Mouse (Mus musculus) MEL (cell line): Measurements from ENCODE around the gene Fzd5. TPM values are rescaled to one million over a fixed set of nuclear protein-coding genes. Genes with fewer than 3 reads are reported as not detected.

Experiments used
- DNase-seq: peaks from one replicate; pipeline ENCODE4 v3.0.0; 2011; ENCODE audit warnings: low read depth, low spot score
- H3K27ac ChIP-seq: 2 replicates; pipeline ENCODE4 v1.5.1; 2012; ENCODE audit warnings: low read depth, mild to moderate bottlenecking, control low read depth, low read length, moderate library complexity; ENCODE audit not compliant: control insufficient read depth
- H3K27me3 ChIP-seq, 2 experiments: fragments of 150-350 bp in 1 of 2; sonication (generic) in 1 of 2; 2 replicates each; pipeline ENCODE4 v1.6.1; 2012; ENCODE audit warnings: low read length in 2 of 2, mild to moderate bottlenecking in 2 of 2, improper control_type of control experiment in 1 of 2, moderate library complexity in 1 of 2; ENCODE audit not compliant: insufficient read depth in 2 of 2, control insufficient read depth in 1 of 2
- H3K36me3 ChIP-seq, 2 experiments: 2 replicates each; pipeline ENCODE4 v1.6.1; 2012 to 2014; ENCODE audit warnings: low read length in 2 of 2, improper control_type of control experiment in 1 of 2, inconsistent platforms in 1 of 2, mild to moderate bottlenecking in 1 of 2; ENCODE audit not compliant: insufficient read depth in 2 of 2, control insufficient read depth in 1 of 2
- H3K4me1 ChIP-seq, 2 experiments: fragments of 150-350 bp in 1 of 2; sonication (generic) in 1 of 2; 2 replicates each; pipeline ENCODE4 v1.6.1; 2012; ENCODE audit warnings: low read length in 2 of 2, improper control_type of control experiment in 1 of 2, mild to moderate bottlenecking in 1 of 2; ENCODE audit not compliant: insufficient read depth in 2 of 2, control insufficient read depth in 1 of 2
- H3K4me3 ChIP-seq, 2 experiments: fragments of 150-350 bp in 1 of 2; sonication (generic) in 1 of 2; 2 replicates each; pipeline ENCODE4 v1.5.1; 2012; ENCODE audit warnings: low read depth in 2 of 2, low read length in 2 of 2, mild to moderate bottlenecking in 2 of 2, moderate library complexity in 2 of 2, control low read depth in 1 of 2, improper control_type of control experiment in 1 of 2; ENCODE audit not compliant: control insufficient read depth in 1 of 2, insufficient read depth in 1 of 2
- H3K79me2 ChIP-seq: 2 replicates; pipeline ENCODE4 v1.6.1; 2012; ENCODE audit warnings: mild to moderate bottlenecking, low read length, moderate library complexity; ENCODE audit not compliant: control insufficient read depth, poor library complexity, insufficient read depth
- H3K9ac ChIP-seq: 2 replicates; pipeline ENCODE4 v1.6.1; 2012; ENCODE audit warnings: low read depth, mild to moderate bottlenecking, control low read depth, low read length, moderate library complexity; ENCODE audit not compliant: control insufficient read depth, poor library complexity, severe bottlenecking
- H3K9me3 ChIP-seq: fragments of 150-350 bp; sonication (generic); replicated peaks from 2 replicates; pipeline ENCODE4 v1.6.1; 2012; ENCODE audit warnings: mild to moderate bottlenecking, low read length, improper control_type of control experiment, moderate library complexity; ENCODE audit not compliant: insufficient read depth
- BHLHE40 ChIP-seq: IDR thresholded peaks from 2 replicates; pipeline ENCODE4 v1.6.1; 2012; ENCODE audit warnings: low read depth, mild to moderate bottlenecking, inconsistent platforms, low read length, improper control_type of control experiment, borderline replicate concordance
- CHD1 ChIP-seq: IDR thresholded peaks from 2 replicates; pipeline ENCODE4 v1.6.1; 2012; ENCODE audit warnings: low read depth, mild to moderate bottlenecking, inconsistent platforms, low read length, improper control_type of control experiment
- CTCF ChIP-seq, 3 experiments: IDR thresholded peaks in 2 of 3; conservative IDR thresholded peaks in 1 of 3; 2 replicates each; pipeline ENCODE4 v1.5.1; 2011 to 2012; ENCODE audit warnings: low read length in 3 of 3, low read depth in 2 of 3, mild to moderate bottlenecking in 2 of 3, improper control_type of control experiment in 1 of 3, inconsistent platforms in 1 of 3, mixed read lengths in 1 of 3, moderate library complexity in 1 of 3; ENCODE audit not compliant: control insufficient read depth in 1 of 3, insufficient read depth in 1 of 3, poor library complexity in 1 of 3, severe bottlenecking in 1 of 3
- ELF1 ChIP-seq: IDR thresholded peaks from 2 replicates; pipeline ENCODE4 v1.6.1; 2014; ENCODE audit warnings: low read depth, mild to moderate bottlenecking, inconsistent platforms, low read length, improper control_type of control experiment, moderate library complexity
- ETS1 ChIP-seq: IDR thresholded peaks from 2 replicates; pipeline ENCODE4 v1.6.1; 2012; ENCODE audit warnings: low read depth, mild to moderate bottlenecking, inconsistent platforms, low read length, improper control_type of control experiment, moderate library complexity
- GATA1 ChIP-seq: IDR thresholded peaks from 2 replicates; pipeline ENCODE4 v1.6.1; 2011; ENCODE audit warnings: low read depth, low read length, improper control_type of control experiment
- JUND ChIP-seq: IDR thresholded peaks from 2 replicates; pipeline ENCODE4 v1.6.1; 2011; ENCODE audit warnings: low read depth, mild to moderate bottlenecking, improper control_type of control experiment, low read length
- KAT2A ChIP-seq: conservative IDR thresholded peaks from 2 replicates; pipeline ENCODE4 v1.6.1; 2012; ENCODE audit warnings: low read depth, low read length, improper control_type of control experiment, inconsistent platforms
- MAFK ChIP-seq: IDR thresholded peaks from 2 replicates; pipeline ENCODE4 v1.6.1; 2011; ENCODE audit warnings: low read depth, mild to moderate bottlenecking, low read length, improper control_type of control experiment, borderline replicate concordance
- MXI1 ChIP-seq: IDR thresholded peaks from 2 replicates; pipeline ENCODE4 v1.6.1; 2011; ENCODE audit warnings: mild to moderate bottlenecking, low read depth, low read length, improper control_type of control experiment
- MYB ChIP-seq: IDR thresholded peaks from 2 replicates; pipeline ENCODE4 v1.6.1; 2011; ENCODE audit warnings: mild to moderate bottlenecking, low read depth, low read length, improper control_type of control experiment
- MYC ChIP-seq: IDR thresholded peaks from 2 replicates; pipeline ENCODE4 v1.6.1; 2011; ENCODE audit warnings: low read depth, mild to moderate bottlenecking, low read length, improper control_type of control experiment, moderate library complexity
- NELFE ChIP-seq: IDR thresholded peaks from 2 replicates; pipeline ENCODE4 v1.6.1; 2011; ENCODE audit warnings: low read depth, low read length, improper control_type of control experiment
- NRF1 ChIP-seq: IDR thresholded peaks from 2 replicates; pipeline ENCODE4 v1.6.1; 2014; ENCODE audit warnings: low read depth, mild to moderate bottlenecking, inconsistent platforms, low read length, improper control_type of control experiment, moderate library complexity; ENCODE audit not compliant: poor library complexity, insufficient read depth, severe bottlenecking
- POLR2A ChIP-seq, 2 experiments: IDR thresholded peaks; 2 replicates each; pipeline ENCODE4 v1.6.1; 2011 to 2012; ENCODE audit warnings: low read length in 2 of 2, mild to moderate bottlenecking in 2 of 2, control low read depth in 1 of 2, improper control_type of control experiment in 1 of 2, low read depth in 1 of 2, moderate library complexity in 1 of 2; ENCODE audit not compliant: control insufficient read depth in 1 of 2, insufficient read depth in 1 of 2, poor library complexity in 1 of 2
- POLR2AphosphoS5 ChIP-seq: IDR thresholded peaks from 2 replicates; pipeline ENCODE4 v1.6.1; 2012; ENCODE audit warnings: low read depth, borderline replicate concordance, mild to moderate bottlenecking, inconsistent platforms, low read length, moderate library complexity, mixed read lengths
- TAL1 ChIP-seq: IDR thresholded peaks from 2 replicates; pipeline ENCODE4 v1.6.1; 2012; ENCODE audit warnings: mild to moderate bottlenecking, inconsistent platforms, low read length, moderate library complexity, mixed read lengths
- UBTF ChIP-seq: IDR thresholded peaks from 2 replicates; pipeline ENCODE4 v1.6.1; 2012; ENCODE audit warnings: low read depth, mild to moderate bottlenecking, inconsistent platforms, low read length, improper control_type of control experiment, moderate library complexity, borderline replicate concordance; ENCODE audit not compliant: insufficient read depth
- USF2 ChIP-seq, 2 experiments: IDR thresholded peaks; 2 replicates each; pipeline ENCODE4 v1.6.1; 2011 to 2012; ENCODE audit warnings: improper control_type of control experiment in 2 of 2, low read length in 2 of 2, borderline replicate concordance in 1 of 2, inconsistent platforms in 1 of 2, low read depth in 1 of 2, mild to moderate bottlenecking in 1 of 2; ENCODE audit not compliant: insufficient read depth in 1 of 2
- ZC3H11A ChIP-seq: IDR thresholded peaks from 2 replicates; pipeline ENCODE4 v1.6.1; 2012; ENCODE audit warnings: low read depth, mild to moderate bottlenecking, inconsistent platforms, low read length, improper control_type of control experiment
- ZNF384 ChIP-seq: IDR thresholded peaks from 2 replicates; pipeline ENCODE4 v1.6.1; 2012; ENCODE audit warnings: low read depth, mild to moderate bottlenecking, inconsistent platforms, low read length, improper control_type of control experiment
- polyA plus RNA-seq, 2 experiments: library from polyadenylated mRNA; stranded (reverse) in 1 of 2; unstranded in 1 of 2; fragments of >175 nt in 1 of 2; fragments of >200 nt in 1 of 2; gene quantifications; 2 replicates each; pipeline versions ENCODE4 v1.2.1 to v1.2.4; 2012; ENCODE audit warnings: low replicate concordance in 2 of 2, low read depth in 1 of 2; ENCODE audit not compliant: insufficient read length in 2 of 2, insufficient read depth in 1 of 2, missing spikeins in 1 of 2
- total RNA-seq: library from RNA; depleted of rRNA; stranded (reverse); fragments of 300-350 nt; gene quantifications from 2 replicates; pipeline ENCODE4 v1.2.3, GENCODE M21; 2012

Fzd5 gene
- total and polyA plus RNA-seq, 3 experiments, result 1.4 to 2.9 TPM; not detected in 1

DNA sequence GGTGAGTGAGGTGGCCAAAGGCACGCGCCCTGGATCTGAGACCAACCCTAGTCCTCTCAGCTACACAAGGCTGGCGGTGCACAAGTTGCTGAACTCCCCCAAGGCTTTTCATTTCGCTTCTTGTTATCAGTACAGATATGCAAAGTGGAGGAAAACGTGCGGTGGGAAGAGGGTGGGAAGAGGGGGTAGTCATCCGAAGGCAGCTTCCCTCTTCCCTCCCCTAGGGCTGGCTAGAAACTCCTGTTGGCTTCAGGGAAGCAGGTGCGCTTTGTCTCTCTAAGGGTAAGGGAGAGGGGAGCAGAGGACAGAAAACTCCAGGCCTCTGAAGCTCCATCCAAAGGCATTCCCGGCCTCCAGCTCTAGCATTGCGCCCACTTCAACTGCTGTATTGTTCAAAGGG is 5.4 kb downstream of the Fzd5 start:
- TF ChIP-seq GATA1 (peak; percentile 42), BHLHE40 (peak; percentile 83; the same call in 1 of the 2 replicates), UBTF (no peak)

DNA sequence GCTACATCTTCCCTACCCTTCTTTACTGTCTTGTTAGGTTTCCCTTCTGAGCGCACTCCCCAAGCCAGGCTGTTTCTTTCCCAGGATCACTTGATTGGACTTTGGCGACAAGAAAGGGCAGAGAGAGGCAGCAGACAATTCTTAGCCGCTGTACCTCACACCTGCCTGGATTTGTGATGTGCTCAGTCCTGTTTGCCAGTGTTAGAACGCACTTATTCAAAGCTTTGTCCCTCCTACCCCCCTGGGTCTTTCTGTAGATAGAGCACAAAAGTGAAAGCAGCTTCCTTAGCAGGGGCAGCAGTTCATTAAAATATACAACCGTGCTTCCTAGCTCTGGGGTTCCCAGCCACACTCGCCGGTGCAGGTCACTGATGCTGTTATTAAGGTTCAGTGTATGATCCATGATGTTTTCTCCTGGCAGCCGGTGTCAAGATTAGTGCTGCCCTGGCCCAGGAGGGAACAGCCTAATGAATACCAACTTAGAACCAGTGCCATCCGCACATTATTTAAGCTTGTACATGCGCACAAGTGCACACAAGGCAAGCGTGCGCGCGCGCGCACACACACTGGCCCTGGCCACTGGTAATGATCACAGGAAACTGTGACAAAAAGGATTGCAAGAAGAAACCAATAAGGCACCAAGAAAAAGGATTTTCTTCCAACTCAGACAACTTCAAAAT is 6.1 kb downstream of the Fzd5 start:
- TF ChIP-seq NRF1, result no peak
- TF ChIP-seq ZC3H11A, result no peak
- TF ChIP-seq MYC, result no peak
- no peak for TF ChIP-seq JUND
- no peak for TF ChIP-seq POLR2A (IDR thresholded peaks at IDR 0.05; ENCODE audit: control insufficient read depth in 1 of 2, insufficient read depth in 1 of 2, low read depth in 1 of 2, low read length in 2 of 2, poor library complexity in 1 of 2)
- no peak for TF ChIP-seq KAT2A
- no peak for TF ChIP-seq UBTF
- no peak for TF ChIP-seq USF2 (IDR thresholded peaks at IDR 0.05; ENCODE audit: borderline replicate concordance in 1 of 2, insufficient read depth in 1 of 2, low read depth in 1 of 2, low read length in 2 of 2)
- no peak for TF ChIP-seq TAL1
- no peak for TF ChIP-seq ELF1
- no peak for TF ChIP-seq POLR2AphosphoS5
- TF ChIP-seq ETS1, result no peak
- no peak for TF ChIP-seq ZNF384
- no peak for TF ChIP-seq CHD1
- TF ChIP-seq CTCF (IDR thresholded peaks at IDR 0.05 in 2 of 3, conservative IDR thresholded peaks at IDR 0.05 in 1 of 3; ENCODE audit: control insufficient read depth in 1 of 3, insufficient read depth in 1 of 3, low read depth in 2 of 3, low read length in 3 of 3, poor library complexity in 1 of 3, severe bottlenecking in 1 of 3), result no peak
- no peak for TF ChIP-seq MAFK
- TF ChIP-seq MYB, result no peak
- no peak for TF ChIP-seq NELFE
- no peak for TF ChIP-seq MXI1
- no peak for TF ChIP-seq BHLHE40
- H3K79me2 ChIP-seq, result no peaks in the 10 kb centered on the region; the same call in 1 of the 2 replicates
- no peaks in the 10 kb centered on the region for H3K27me3 ChIP-seq
- H3K4me3 ChIP-seq, result no peak overlapping the region
- H3K27ac ChIP-seq, result no peak overlapping the region
- no peak for DNase-seq
- no peak overlapping the region for H3K9ac ChIP-seq
- H3K9me3 ChIP-seq, result no peaks in the 10 kb centered on the region
- peaks cover 11 to 28% of the 10 kb centered on the region in 2 experiments for H3K4me1 ChIP-seq
- peaks cover 0 to 17% of the 10 kb centered on the region in 2 experiments; a peak in 2 of 4 replicates for H3K36me3 ChIP-seq

More for the DNA sequence above, 5.4 kb downstream of the Fzd5 start:
- no peaks in the 10 kb centered on the region for H3K9me3 ChIP-seq
- H3K36me3 ChIP-seq, result peaks cover 0 to 17% of the 10 kb centered on the region in 2 experiments; a peak in 2 of 4 replicates
- no peak overlapping the region; a peak in 1 of 4 replicates for H3K4me3 ChIP-seq
- peak; percentile 24 for DNase-seq
- no peaks in the 10 kb centered on the region for H3K27me3 ChIP-seq
- H3K27ac ChIP-seq, result no peak overlapping the region
- H3K79me2 ChIP-seq, result no peaks in the 10 kb centered on the region; the same call in 1 of the 2 replicates
- peaks cover 11 to 28% of the 10 kb centered on the region in 2 experiments for H3K4me1 ChIP-seq
- H3K9ac ChIP-seq, result no peak overlapping the region
